Mouse (Mus musculus) erythroblast, adult 5-6 weeks (primary cell): ENCODE results near the gene Nbeal2. TPM values are rescaled to one million over a fixed set of nuclear protein-coding genes. Genes with fewer than 3 reads are reported as not detected.
A peak's percentile ranks its signal among the peaks of the same experiment; 100 is the strongest.
"Not testable (repeated sequence)": the region's sequence is repeated elsewhere in the genome, so short reads cannot be mapped to it uniquely, and the experiment has no call there.

Experiments used
- ATAC-seq: replicated peaks from 2 replicates; pipeline ENCODE4 v1.8.0; 2016; ENCODE audit warnings: moderate number of reproducible peaks, mild to moderate bottlenecking, moderate TSS enrichment, inconsistent platforms; ENCODE audit not compliant: poor library complexity, low FRiP score, severe bottlenecking
- total RNA-seq, 2 experiments: library from RNA; stranded (forward) in 1 of 2; stranded (reverse) in 1 of 2; fragments of 150-400 nt in 1 of 2; fragments of 200-764, 138-1000 nt in 1 of 2; gene quantifications; 2 replicates each; pipeline versions ENCODE4 v1.2.3 to v1.2.4; 2015 to 2017; ENCODE audit warnings: low replicate concordance in 2 of 2

Nbeal2 gene
- total RNA-seq (2015; ENCODE audit: low replicate concordance) (6.9 and 15.6 TPM in 2 replicates), total RNA-seq (2017; ENCODE audit: low replicate concordance) (12.0 and 12.4 TPM in 2 replicates)

- ATAC-seq: peak; percentile 76
Observed at GRCm38 (mm10) chr9:110653655-110654461, at the start of gene Nbeal2. Gene Nbeal2 (minus strand): TSS chr9:110654161.

- ATAC-seq: no peak
Observed at GRCm38 (mm10) chr9:110702848-110703247, 48.9 kb upstream of the Nbeal2 start.

- no peak for ATAC-seq
Observed at GRCm38 (mm10) chr9:110701114-110702032, 47.4 kb upstream of the Nbeal2 start.

GRCm38 (mm10) chr9:110699574-110699973 is 45.6 kb upstream of the Nbeal2 start:
- ATAC-seq: peak; percentile 95

- no peak for ATAC-seq
Observed at GRCm38 (mm10) chr9:110697465-110697864, 43.5 kb upstream of the Nbeal2 start.

GRCm38 (mm10) chr9:110696427-110696826 is 42.5 kb upstream of the Nbeal2 start:
- no peak for ATAC-seq

- ATAC-seq: no peak
Observed at GRCm38 (mm10) chr9:110695165-110695755, 41.3 kb upstream of the Nbeal2 start.

GRCm38 (mm10) chr9:110689261-110689779 is 35.4 kb upstream of the Nbeal2 start:
- no peak for ATAC-seq

GRCm38 (mm10) chr9:110687846-110688245 is 33.9 kb upstream of the Nbeal2 start:
- ATAC-seq: no peak

GRCm38 (mm10) chr9:110687061-110687460 is 33.1 kb upstream of the Nbeal2 start:
- ATAC-seq: no peak

GRCm38 (mm10) chr9:110686472-110686871 is 32.5 kb upstream of the Nbeal2 start:
- ATAC-seq: no peak

- no peak for ATAC-seq
Observed at GRCm38 (mm10) chr9:110685591-110685990, 31.6 kb upstream of the Nbeal2 start.

GRCm38 (mm10) chr9:110685187-110685586 is 31.2 kb upstream of the Nbeal2 start:
- ATAC-seq: no peak

GRCm38 (mm10) chr9:110684100-110684831 is 30.3 kb upstream of the Nbeal2 start:
- ATAC-seq: no peak

GRCm38 (mm10) chr9:110683574-110684099 is 29.7 kb upstream of the Nbeal2 start:
- ATAC-seq: no peak

GRCm38 (mm10) chr9:110682697-110683096 is 28.7 kb upstream of the Nbeal2 start:
- ATAC-seq: not testable (repeated sequence)

- ATAC-seq: no peak
Observed at GRCm38 (mm10) chr9:110682255-110682654, 28.3 kb upstream of the Nbeal2 start.

GRCm38 (mm10) chr9:110681817-110682216 is 27.9 kb upstream of the Nbeal2 start:
- ATAC-seq: no peak
